Comparison of ENCODE assay signal across 19 mouse cellular contexts in genomic region chr7:96801368-96801767, GRCm38 (mm10).
DNase-seq lines count a peak whose midpoint lies in the region; ATAC-seq and TF ChIP-seq lines count a peak whose summit lies in the region.
"Had no signal": no experiment of that assay in that cellular context is flagged by ENCODE, and none has a peak within 500 bp of the region (broad histone marks: within the 10 kb centered on the region; RNA-seq: fewer than 3 reads in every experiment).

No protein-coding gene starts in this region.

- TF ChIP-seq CTCF in intestine, postnatal 0 days (IDR thresholded peaks at IDR 0.05; ENCODE audit: low read depth) = no peak

- H3K4me3 ChIP-seq in intestine, postnatal 0 days (ENCODE audit: low read depth, low read length) = no peak overlapping the region
- H3K4me3 ChIP-seq: forebrain, embryonic 10.5 days; heart, embryonic 13.5 days; hindbrain, embryonic 10.5 days; neural tube, embryonic 12.5 days had no signal

- ATAC-seq in frontal cortex, adult (ENCODE audit: low TSS enrichment) = no peak
- no peak for ATAC-seq in intestine, postnatal 0 days
- ATAC-seq: intestine, embryonic 16.5 days had no signal

- peak; percentile 38 for DNase-seq in embryo, embryonic 11 days
- no peak for DNase-seq in embryo, embryonic 9.5 days (ENCODE audit: extremely low spot score)
- peak; percentile 85 for DNase-seq in 3T3-L1 (ENCODE audit: low read depth, low spot score)
- peak; percentile 68 to 69 for DNase-seq in adrenal gland, postnatal 36 days
- peak; percentile 34 for DNase-seq in lung, postnatal 14 days
- no peak for DNase-seq in gastrocnemius, postnatal 14 days
- DNase-seq: B cell, adult 2 months; cerebellum, postnatal 36 days; gastrocnemius, postnatal 10 days; layer of hippocampus, adult 9-11 months; midbrain, embryonic 14.5 days; retina, postnatal 1 day had no signal

- 48% methylated on average over 9 of the region's 9 CpGs for WGBS in intestine, postnatal 0 days

- no peaks in the 10 kb centered on the region; the same call in 1 of the 2 replicates for H3K4me1 ChIP-seq in intestine, postnatal 0 days (replicated peaks; ENCODE audit: control insufficient read depth, insufficient read depth, low read length)

- no peak overlapping the region for H3K9ac ChIP-seq in intestine, postnatal 0 days (ENCODE audit: low read depth, low read length)
- H3K9ac ChIP-seq: heart, embryonic 13.5 days; neural tube, embryonic 12.5 days had no signal

- no peaks in the 10 kb centered on the region for H3K9me3 ChIP-seq in intestine, postnatal 0 days (ENCODE audit: control insufficient read depth)
- H3K9me3 ChIP-seq: forebrain, embryonic 10.5 days; heart, embryonic 13.5 days; hindbrain, embryonic 10.5 days; neural tube, embryonic 12.5 days had no signal

- intact Hi-C loops in gastrocnemius, postnatal 14 days (cut with DNase I; ENCODE audit: low total_unique reads) = no loop called here

- no peak overlapping the region for H3K27ac ChIP-seq in intestine, postnatal 0 days (ENCODE audit: low read depth, low read length)
- H3K27ac ChIP-seq: forebrain, embryonic 10.5 days; heart, embryonic 13.5 days; hindbrain, embryonic 10.5 days; neural tube, embryonic 12.5 days had no signal

- H3K4me2 ChIP-seq in intestine, postnatal 0 days (replicated peaks; ENCODE audit: low read depth) = no peak overlapping the region
- H3K4me2 ChIP-seq: heart, embryonic 13.5 days; neural tube, embryonic 12.5 days had no signal

- H3K36me3 ChIP-seq in intestine, postnatal 0 days (ENCODE audit: control insufficient read depth, insufficient read depth) = no peaks in the 10 kb centered on the region; the same call in 1 of the 2 replicates
- H3K36me3 ChIP-seq: neural tube, embryonic 12.5 days had no signal

- H3K27me3 ChIP-seq in intestine, postnatal 0 days (replicated peaks; ENCODE audit: control insufficient read depth, insufficient read depth, low read length) = no peaks in the 10 kb centered on the region
- H3K27me3 ChIP-seq: neural tube, embryonic 12.5 days had no signal

Comparison
In these comparisons a context has a peak if more than half of its experiments do, and no peak if none do; other contexts are left out.
1. DNase-seq: peak in embryo, embryonic 11 days (single experiment), 3T3-L1 (single experiment), adrenal gland, postnatal 36 days (2 of 2) and lung, postnatal 14 days (single experiment); none in embryo, embryonic 9.5 days (single experiment) and gastrocnemius, postnatal 14 days (single experiment).